Mouse (Mus musculus): ENCODE measurements around the gene Mob3b. TPM values are rescaled to one million over a fixed set of nuclear protein-coding genes. Genes with fewer than 3 reads are reported as not detected.

Mob3b gene
- polyA plus RNA-seq, 1 experiment, result 2.3 TPM

DNA sequence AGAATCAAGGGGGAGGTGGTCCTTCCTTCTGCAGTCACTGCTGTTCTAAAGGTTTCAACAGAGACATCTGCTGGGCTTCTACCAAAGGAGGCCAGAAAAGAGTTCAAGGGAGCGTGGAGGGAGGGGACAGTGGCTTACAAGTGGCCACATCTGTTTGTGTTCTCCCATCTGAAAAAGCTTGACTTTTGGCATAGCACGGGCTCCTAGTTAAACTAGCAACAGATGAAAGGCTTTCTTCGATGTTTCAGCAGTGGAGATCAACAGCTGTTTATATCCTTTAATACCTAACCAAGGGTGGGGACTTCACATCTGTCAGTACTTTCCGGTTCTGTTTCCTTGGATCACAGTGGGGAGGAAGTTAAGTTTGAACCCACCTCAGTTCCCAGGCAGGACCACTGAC is 88.5 kb downstream of the Mob3b start:
- H3K36me3 ChIP-seq (ENCODE audit: control insufficient read depth, insufficient read depth, low read length), result no peaks in the 10 kb centered on the region
- DNase-seq (ENCODE audit: low read depth in 1 of 2, low spot score in 2 of 2), result no peak
- H3K27me3 ChIP-seq (ENCODE audit: control insufficient read depth, insufficient read depth, low read length), result no peaks in the 10 kb centered on the region
- WGBS, result 63% methylated on average over 4 of the region's 4 CpGs
- no peaks in the 10 kb centered on the region for H3K4me1 ChIP-seq (ENCODE audit: control insufficient read depth, insufficient read depth, insufficient read length)
- no peak for TF ChIP-seq CTCF (IDR thresholded peaks at IDR 0.05; ENCODE audit: extremely low read depth, insufficient read depth, insufficient read length, insufficient replicate concordance)
- TF ChIP-seq POLR2A (IDR thresholded peaks at IDR 0.05; ENCODE audit: low read depth, low read length), result no peak
- H3K27ac ChIP-seq (ENCODE audit: insufficient read depth, low read length), result no peak overlapping the region
- H3K4me3 ChIP-seq (ENCODE audit: extremely low read depth, insufficient read depth, insufficient read length), result no peak overlapping the region

DNA sequence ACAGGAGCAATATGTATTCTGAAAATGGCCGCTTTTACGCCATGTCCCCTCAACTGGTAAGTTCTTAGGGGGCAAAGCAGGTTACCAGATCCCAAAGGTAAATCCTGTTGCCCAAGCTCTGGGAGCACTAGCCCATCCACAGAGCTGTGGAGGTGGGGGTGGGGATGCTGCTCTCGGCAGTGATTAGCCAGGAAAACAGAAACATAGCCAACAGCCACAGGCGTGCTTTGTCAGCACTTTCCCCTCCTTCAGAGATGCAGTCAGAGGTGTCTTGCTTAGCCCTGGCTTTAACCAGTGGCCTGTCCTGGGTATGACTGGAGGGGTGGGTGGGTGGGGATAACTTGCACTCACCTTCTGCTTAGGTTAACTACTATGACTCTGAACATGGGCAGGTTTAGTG is 91.1 kb downstream of the Mob3b start:
- Histone ChIP-seq H3K27ac (ENCODE audit: insufficient read depth, low read length) (no peak overlapping the region), H3K36me3 (ENCODE audit: control insufficient read depth, insufficient read depth, low read length) (no peaks in the 10 kb centered on the region), H3K27me3 (ENCODE audit: control insufficient read depth, insufficient read depth, low read length) (no peaks in the 10 kb centered on the region), H3K4me1 (ENCODE audit: control insufficient read depth, insufficient read depth, insufficient read length) (no peaks in the 10 kb centered on the region; the same call in 1 of the 2 replicates), H3K4me3 (ENCODE audit: extremely low read depth, insufficient read depth, insufficient read length) (no peak overlapping the region)
- TF ChIP-seq POLR2A (IDR thresholded peaks at IDR 0.05; ENCODE audit: low read depth, low read length) (no peak), CTCF (IDR thresholded peaks at IDR 0.05; ENCODE audit: extremely low read depth, insufficient read depth, insufficient read length, insufficient replicate concordance) (no peak)
- WGBS, result 90% methylated on average over 4 of the region's 4 CpGs
- no peak for DNase-seq (ENCODE audit: low read depth in 1 of 2, low spot score in 2 of 2)

DNA sequence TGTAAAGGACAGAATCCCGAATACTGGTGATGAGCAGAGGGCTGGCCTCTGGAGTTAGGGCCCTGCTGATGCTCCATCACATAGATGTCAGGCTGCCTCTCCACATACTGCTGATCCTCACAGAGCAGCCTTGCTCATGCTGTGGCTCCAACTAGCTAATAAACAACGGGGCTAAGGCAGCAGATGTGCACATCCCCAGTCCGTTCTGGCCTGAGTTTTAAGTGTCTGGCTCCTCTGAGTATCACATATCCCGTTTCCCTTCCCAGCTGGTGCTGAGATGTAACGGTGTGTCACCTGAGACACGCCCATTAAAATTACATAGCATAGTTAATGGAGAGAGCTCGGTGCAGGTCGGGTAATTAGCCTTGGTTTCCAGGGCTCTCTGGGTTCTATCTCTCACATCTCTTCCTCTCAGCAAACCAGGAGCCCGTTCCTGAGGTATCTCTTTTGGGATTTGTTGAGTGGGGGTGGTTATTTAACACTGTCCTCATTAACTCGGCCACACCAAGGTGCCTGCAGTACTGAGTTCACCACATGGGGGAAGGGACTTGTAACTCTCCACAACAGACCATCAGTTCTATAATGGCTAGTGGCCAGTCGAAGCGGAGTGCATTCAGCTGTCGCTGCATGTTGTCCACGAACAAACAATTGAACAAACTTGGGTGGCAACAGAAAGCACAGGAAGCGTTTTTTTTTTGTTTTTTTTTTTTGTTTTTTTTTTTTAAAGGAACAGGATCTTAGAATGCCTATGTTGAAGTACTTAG is 92.0 kb downstream of the Mob3b start:
- WGBS, result 81% methylated on average over 15 of the region's 15 CpGs

DNA sequence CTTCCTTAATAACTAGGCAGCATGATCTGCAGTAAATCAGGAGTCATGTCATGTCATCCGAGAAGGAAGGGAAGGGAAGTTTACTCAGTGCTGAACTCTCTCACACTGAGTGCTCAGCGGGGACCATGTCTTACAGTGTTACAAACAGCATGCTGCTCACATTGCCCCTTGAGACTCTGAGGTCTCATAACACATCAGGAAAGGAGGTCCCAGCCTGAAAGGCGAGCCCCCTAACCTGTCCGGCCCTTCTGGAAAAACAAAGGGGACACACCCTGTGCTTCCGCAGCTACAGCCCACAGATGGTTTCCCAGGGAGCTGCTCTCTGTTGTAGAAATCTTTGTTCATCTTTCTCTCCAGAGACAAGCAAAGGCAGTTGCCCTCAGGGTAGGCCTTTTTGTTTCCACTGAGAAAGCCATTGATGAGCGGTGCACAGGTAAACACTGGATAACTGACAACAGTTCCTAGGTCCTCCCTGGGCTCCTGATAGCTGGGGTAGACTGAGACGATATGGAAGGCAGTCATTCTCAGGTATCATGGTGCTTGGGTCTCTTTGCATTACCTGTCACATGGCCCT is 94.1 kb downstream of the Mob3b start:
- H3K27me3 ChIP-seq (ENCODE audit: control insufficient read depth, insufficient read depth, low read length), result no peaks in the 10 kb centered on the region
- TF ChIP-seq CTCF (IDR thresholded peaks at IDR 0.05; ENCODE audit: extremely low read depth, insufficient read depth, insufficient read length, insufficient replicate concordance), result no peak
- no peak for TF ChIP-seq POLR2A (IDR thresholded peaks at IDR 0.05; ENCODE audit: low read depth, low read length)
- 88% methylated on average over 7 of the region's 7 CpGs for WGBS
- H3K4me1 ChIP-seq (ENCODE audit: control insufficient read depth, insufficient read depth, insufficient read length), result no peaks in the 10 kb centered on the region; the same call in 1 of the 2 replicates
- no peaks in the 10 kb centered on the region for H3K36me3 ChIP-seq (ENCODE audit: control insufficient read depth, insufficient read depth, low read length)
- no peak for DNase-seq (ENCODE audit: low read depth in 1 of 2, low spot score in 2 of 2)
- no peak overlapping the region for H3K4me3 ChIP-seq (ENCODE audit: extremely low read depth, insufficient read depth, insufficient read length)
- no peak overlapping the region for H3K27ac ChIP-seq (ENCODE audit: insufficient read depth, low read length)

More for the DNA sequence above, 92.0 kb downstream of the Mob3b start:
- H3K4me3 ChIP-seq (ENCODE audit: extremely low read depth, insufficient read depth, insufficient read length), result no peak overlapping the region
- TF ChIP-seq CTCF (IDR thresholded peaks at IDR 0.05; ENCODE audit: extremely low read depth, insufficient read depth, insufficient read length, insufficient replicate concordance) (no peak), POLR2A (IDR thresholded peaks at IDR 0.05; ENCODE audit: low read depth, low read length) (no peak)
- H3K27me3 ChIP-seq (ENCODE audit: control insufficient read depth, insufficient read depth, low read length), result no peaks in the 10 kb centered on the region
- H3K36me3 ChIP-seq (ENCODE audit: control insufficient read depth, insufficient read depth, low read length), result no peaks in the 10 kb centered on the region
- no peaks in the 10 kb centered on the region; the same call in 1 of the 2 replicates for H3K4me1 ChIP-seq (ENCODE audit: control insufficient read depth, insufficient read depth, insufficient read length)
- DNase-seq (ENCODE audit: low read depth in 1 of 2, low spot score in 2 of 2), result no peak
- no peak overlapping the region for H3K27ac ChIP-seq (ENCODE audit: insufficient read depth, low read length)

- no peaks in the 10 kb centered on the region for H3K27me3 ChIP-seq (ENCODE audit: control insufficient read depth, insufficient read depth, low read length)
- no peak for DNase-seq (ENCODE audit: low read depth in 1 of 2, low spot score in 2 of 2)
- H3K27ac ChIP-seq (ENCODE audit: insufficient read depth, low read length), result no peak overlapping the region
- 70% methylated on average over 1 of the region's 1 CpGs for WGBS
- H3K4me1 ChIP-seq (ENCODE audit: control insufficient read depth, insufficient read depth, insufficient read length), result no peaks in the 10 kb centered on the region; the same call in 1 of the 2 replicates
- TF ChIP-seq POLR2A (IDR thresholded peaks at IDR 0.05; ENCODE audit: low read depth, low read length) (no peak), CTCF (IDR thresholded peaks at IDR 0.05; ENCODE audit: extremely low read depth, insufficient read depth, insufficient read length, insufficient replicate concordance) (no peak)
- no peaks in the 10 kb centered on the region for H3K36me3 ChIP-seq (ENCODE audit: control insufficient read depth, insufficient read depth, low read length)
- no peak overlapping the region for H3K4me3 ChIP-seq (ENCODE audit: extremely low read depth, insufficient read depth, insufficient read length)
Measured at GRCm38 (mm10) chr4:35060964-35061363, 96.3 kb downstream of the Mob3b start.

GRCm38 (mm10) chr4:35060401-35060800 is 96.9 kb downstream of the Mob3b start:
- no peak overlapping the region for H3K27ac ChIP-seq (ENCODE audit: insufficient read depth, low read length)
- no peaks in the 10 kb centered on the region for H3K27me3 ChIP-seq (ENCODE audit: control insufficient read depth, insufficient read depth, low read length)
- no peaks in the 10 kb centered on the region for H3K36me3 ChIP-seq (ENCODE audit: control insufficient read depth, insufficient read depth, low read length)
- no peak for DNase-seq (ENCODE audit: low read depth in 1 of 2, low spot score in 2 of 2)
- no peak overlapping the region for H3K4me3 ChIP-seq (ENCODE audit: extremely low read depth, insufficient read depth, insufficient read length)
- H3K4me1 ChIP-seq (ENCODE audit: control insufficient read depth, insufficient read depth, insufficient read length), result no peaks in the 10 kb centered on the region; the same call in 1 of the 2 replicates
- TF ChIP-seq CTCF (IDR thresholded peaks at IDR 0.05; ENCODE audit: extremely low read depth, insufficient read depth, insufficient read length, insufficient replicate concordance), result no peak
- TF ChIP-seq POLR2A (IDR thresholded peaks at IDR 0.05; ENCODE audit: low read depth, low read length), result no peak
- WGBS, result 88% methylated on average over 3 of the region's 3 CpGs

DNA sequence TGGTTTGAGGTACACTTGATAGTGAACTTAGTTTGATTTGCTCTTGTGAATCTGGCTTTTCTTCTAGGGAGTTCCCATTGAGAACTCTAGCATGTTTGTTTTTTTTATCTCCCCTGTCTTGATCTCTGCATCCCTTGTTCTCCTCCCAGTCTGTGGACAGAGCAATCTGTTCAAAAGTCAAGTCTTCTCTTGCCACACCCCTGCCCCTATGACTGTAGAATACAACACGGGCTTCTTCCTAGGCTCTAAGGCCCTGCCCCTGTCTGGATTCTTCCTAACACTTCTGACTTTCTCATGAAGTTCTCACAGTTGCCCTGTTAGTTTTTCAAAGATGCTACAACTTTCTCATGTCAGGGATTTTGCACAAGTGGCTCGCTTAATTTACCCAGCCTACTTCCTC is 102.9 kb downstream of the Mob3b start:
- Histone ChIP-seq H3K4me3 (ENCODE audit: extremely low read depth, insufficient read depth, insufficient read length) (no peak overlapping the region), H3K27me3 (ENCODE audit: control insufficient read depth, insufficient read depth, low read length) (no peaks in the 10 kb centered on the region), H3K36me3 (ENCODE audit: control insufficient read depth, insufficient read depth, low read length) (no peaks in the 10 kb centered on the region), H3K27ac (ENCODE audit: insufficient read depth, low read length) (no peak overlapping the region), H3K4me1 (ENCODE audit: control insufficient read depth, insufficient read depth, insufficient read length) (no peaks in the 10 kb centered on the region)
- TF ChIP-seq CTCF (IDR thresholded peaks at IDR 0.05; ENCODE audit: extremely low read depth, insufficient read depth, insufficient read length, insufficient replicate concordance), result no peak
- WGBS, result 93% methylated on average over 2 of the region's 2 CpGs
- no peak for DNase-seq (ENCODE audit: low read depth in 1 of 2, low spot score in 2 of 2)

All from spleen, adult 2 months (tissue).